Mouse (Mus musculus) hindbrain, embryonic 15.5 days (tissue): Measurements from ENCODE around the gene Rsph10b. TPM values are rescaled to one million over a fixed set of nuclear protein-coding genes. Genes with fewer than 3 reads are reported as not detected.

Source experiments
- ATAC-seq: fragments of 200-750 bp; cut with Nextera tagmentation; 2 replicates; pipeline ENCODE4 v1.8.0; 2017; ENCODE audit warnings: low read depth, moderate number of reproducible peaks, moderate TSS enrichment; ENCODE audit not compliant: low FRiP score
- H3K27ac ChIP-seq: fragments of 300-500 bp; sonication (generic); replicated peaks from 2 replicates; pipeline ENCODE4 v1.5.1; 2015; ENCODE audit warnings: mild to moderate bottlenecking, inconsistent platforms
- H3K27me3 ChIP-seq: fragments of 300-500 bp; sonication (generic); 2 replicates; pipeline ENCODE4 v1.6.1; 2015; ENCODE audit warnings: control low read depth, inconsistent platforms
- H3K36me3 ChIP-seq: fragments of 300-500 bp; sonication (generic); 2 replicates; pipeline ENCODE4 v1.6.1; 2015; ENCODE audit warnings: control low read depth, inconsistent platforms
- H3K4me1 ChIP-seq: fragments of 300-500 bp; sonication (generic); replicated peaks from 2 replicates; pipeline ENCODE4 v1.6.1; 2015; ENCODE audit warnings: control low read depth, inconsistent platforms
- H3K4me2 ChIP-seq: fragments of 300-500 bp; sonication (generic); 2 replicates; pipeline ENCODE4 v1.6.1; 2015; ENCODE audit warnings: moderate library complexity, mild to moderate bottlenecking, inconsistent platforms
- H3K4me3 ChIP-seq: fragments of 300-500 bp; sonication (generic); 2 replicates; pipeline ENCODE4 v1.5.1; 2015; ENCODE audit warnings: mild to moderate bottlenecking, inconsistent platforms
- H3K9ac ChIP-seq: fragments of 300-500 bp; sonication (generic); 2 replicates; pipeline ENCODE4 v1.6.1; 2015; ENCODE audit warnings: inconsistent platforms
- H3K9me3 ChIP-seq: fragments of 300-500 bp; sonication (generic); 2 replicates; pipeline ENCODE4 v1.6.1; 2016; ENCODE audit warnings: control low read depth, inconsistent platforms
- WGBS: fragments of 180-500 bp; shearing (Covaris S2); methylation state at CpG from one replicate; pipeline ENCODE4 v1.1.7; 2015; 5-methylcytosine and 5-hydroxymethylcytosine counted together
- polyA plus RNA-seq: library from polyadenylated mRNA; unstranded; fragments of >200 nt; fragmentation: Nextera tagmentation; extraction: Ambion mirVana; gene quantifications from 2 replicates; pipeline ENCODE4 v1.2.1, GENCODE M21; 2015

Rsph10b gene
- polyA plus RNA-seq, 1 experiment from 2014 or later = 5.2 TPM

GRCm38 (mm10) chr5:143943231-143944125, 10.6 kb downstream of the Rsph10b start:
- H3K9ac ChIP-seq = no peak overlapping the region
- WGBS = 93% methylated on average over 14 of the region's 14 CpGs
- H3K4me3 ChIP-seq = no peak overlapping the region
- no peaks in the 10 kb centered on the region for H3K4me1 ChIP-seq
- no peaks in the 10 kb centered on the region for H3K27me3 ChIP-seq
- no peak overlapping the region for H3K27ac ChIP-seq
- H3K9me3 ChIP-seq = no peaks in the 10 kb centered on the region
- no peak overlapping the region for H3K4me2 ChIP-seq
- no peak for ATAC-seq
- peaks cover 6% of the 10 kb centered on the region; the same call in 1 of the 2 replicates for H3K36me3 ChIP-seq

GRCm38 (mm10) chr5:143948361-143948760, 15.5 kb downstream of the Rsph10b start:
- H3K9me3 ChIP-seq = no peaks in the 10 kb centered on the region
- no peak overlapping the region for H3K4me2 ChIP-seq
- H3K27me3 ChIP-seq = no peaks in the 10 kb centered on the region
- no peak overlapping the region for H3K9ac ChIP-seq
- H3K36me3 ChIP-seq = peaks cover 6% of the 10 kb centered on the region; the same call in 1 of the 2 replicates
- H3K4me1 ChIP-seq = no peaks in the 10 kb centered on the region
- H3K4me3 ChIP-seq = no peak overlapping the region
- no peak for ATAC-seq
- no peak overlapping the region for H3K27ac ChIP-seq
- 88% methylated on average over 12 of the region's 12 CpGs for WGBS

GRCm38 (mm10) chr5:143950016-143950415, 17.2 kb downstream of the Rsph10b start:
- Histone ChIP-seq H3K27ac (no peak overlapping the region), H3K4me3 (no peak overlapping the region), H3K4me2 (no peak overlapping the region), H3K36me3 (peaks cover 2% of the 10 kb centered on the region; the same call in 1 of the 2 replicates), H3K27me3 (no peaks in the 10 kb centered on the region), H3K4me1 (no peaks in the 10 kb centered on the region), H3K9ac (no peak overlapping the region), H3K9me3 (no peaks in the 10 kb centered on the region)
- ATAC-seq = no peak
- 46% methylated on average over 5 of the region's 5 CpGs for WGBS

- H3K9me3 ChIP-seq = no peaks in the 10 kb centered on the region
- no peaks in the 10 kb centered on the region for H3K4me1 ChIP-seq
- no peak overlapping the region for H3K4me3 ChIP-seq
- no peak overlapping the region for H3K27ac ChIP-seq
- WGBS = 92% methylated on average over 6 of the region's 6 CpGs
- H3K4me2 ChIP-seq = no peak overlapping the region
- no peak for ATAC-seq
- H3K9ac ChIP-seq = no peak overlapping the region
- H3K27me3 ChIP-seq = no peaks in the 10 kb centered on the region
- H3K36me3 ChIP-seq = peaks cover 15% of the 10 kb centered on the region
Observed at GRCm38 (mm10) chr5:143957101-143957500, 24.3 kb downstream of the Rsph10b start.

DNA sequence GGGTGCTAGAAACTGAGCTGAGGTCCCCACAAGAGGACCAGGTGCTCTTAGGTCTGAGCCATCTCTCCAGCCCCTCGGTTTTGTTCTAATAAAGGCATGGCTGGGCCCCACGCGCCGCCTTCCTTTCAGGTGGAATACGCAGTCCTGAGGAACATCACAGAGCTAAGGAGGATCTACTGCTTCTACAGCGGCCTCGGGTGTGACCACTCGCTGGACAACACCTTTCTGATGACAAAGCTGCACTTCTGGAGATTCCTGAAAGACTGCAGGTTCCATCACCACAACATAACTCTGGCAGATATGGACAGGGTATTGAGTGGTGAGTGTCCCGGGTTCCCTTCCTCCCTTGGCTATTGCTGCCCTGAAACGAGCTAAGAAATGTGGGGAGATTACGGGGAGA, 26.7 kb downstream of the Rsph10b start:
- peaks cover 15% of the 10 kb centered on the region for H3K36me3 ChIP-seq
- no peaks in the 10 kb centered on the region for H3K9me3 ChIP-seq
- no peaks in the 10 kb centered on the region for H3K27me3 ChIP-seq
- no peak overlapping the region for H3K4me2 ChIP-seq
- no peak overlapping the region for H3K4me3 ChIP-seq
- no peak overlapping the region for H3K9ac ChIP-seq
- no peak for ATAC-seq
- no peak overlapping the region for H3K27ac ChIP-seq
- no peaks in the 10 kb centered on the region for H3K4me1 ChIP-seq
- 93% methylated on average over 11 of the region's 11 CpGs for WGBS

GRCm38 (mm10) chr5:143961176-143961575, 28.3 kb downstream of the Rsph10b start:
- H3K4me3 ChIP-seq = no peak overlapping the region
- no peak overlapping the region for H3K27ac ChIP-seq
- no peaks in the 10 kb centered on the region for H3K4me1 ChIP-seq
- no peak overlapping the region for H3K4me2 ChIP-seq
- peaks cover 15% of the 10 kb centered on the region for H3K36me3 ChIP-seq
- no peaks in the 10 kb centered on the region for H3K27me3 ChIP-seq
- H3K9me3 ChIP-seq = no peaks in the 10 kb centered on the region
- no peak overlapping the region for H3K9ac ChIP-seq
- no peak for ATAC-seq
- 91% methylated on average over 8 of the region's 8 CpGs for WGBS

DNA sequence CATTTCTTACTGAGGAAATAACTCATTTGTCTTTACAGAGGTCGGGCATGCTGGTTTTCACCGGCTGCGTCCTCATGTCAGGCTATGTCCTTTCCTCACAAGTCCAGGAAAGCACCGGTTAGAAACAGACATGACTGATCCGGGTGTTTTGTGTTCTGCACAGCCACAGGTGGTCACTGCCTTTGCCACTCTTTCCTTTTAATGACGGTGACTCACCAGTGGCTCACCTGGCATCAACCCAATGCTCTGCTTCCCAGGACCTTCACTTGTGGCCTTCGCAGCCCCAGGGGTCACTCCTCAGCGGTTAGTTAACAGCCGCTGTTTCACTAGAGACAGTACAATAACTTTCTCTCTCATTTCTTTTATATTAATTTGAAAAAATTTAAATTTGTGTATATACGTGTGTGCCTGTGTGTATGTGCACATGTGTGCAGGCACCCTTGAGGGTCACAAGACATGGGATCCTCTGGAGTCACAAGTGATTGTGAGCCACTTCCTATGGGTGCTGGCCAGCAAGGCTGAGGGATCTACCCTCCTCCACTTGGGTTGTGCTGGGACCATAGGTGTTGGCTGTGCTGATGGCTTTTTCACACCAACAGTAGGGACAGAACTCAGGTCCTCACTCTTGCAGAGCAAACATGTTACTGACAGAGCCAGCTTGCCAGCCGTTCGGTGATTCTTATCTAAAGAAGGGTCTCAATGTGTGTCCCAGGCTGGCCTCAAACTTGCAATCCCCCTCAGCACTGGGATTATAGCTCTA, 32.9 kb downstream of the Rsph10b start:
- H3K27ac ChIP-seq = no peak overlapping the region
- WGBS = 92% methylated on average over 12 of the region's 12 CpGs
- H3K9me3 ChIP-seq = no peaks in the 10 kb centered on the region
- 0 out of 2 replicates have a peak, but pooled peaks cover 3% of the 10 kb centered on the region for H3K36me3 ChIP-seq
- H3K4me3 ChIP-seq = no peak overlapping the region
- no peaks in the 10 kb centered on the region for H3K27me3 ChIP-seq
- H3K4me2 ChIP-seq = no peak overlapping the region
- no peaks in the 10 kb centered on the region for H3K4me1 ChIP-seq
- no peak for ATAC-seq
- no peak overlapping the region for H3K9ac ChIP-seq

DNA sequence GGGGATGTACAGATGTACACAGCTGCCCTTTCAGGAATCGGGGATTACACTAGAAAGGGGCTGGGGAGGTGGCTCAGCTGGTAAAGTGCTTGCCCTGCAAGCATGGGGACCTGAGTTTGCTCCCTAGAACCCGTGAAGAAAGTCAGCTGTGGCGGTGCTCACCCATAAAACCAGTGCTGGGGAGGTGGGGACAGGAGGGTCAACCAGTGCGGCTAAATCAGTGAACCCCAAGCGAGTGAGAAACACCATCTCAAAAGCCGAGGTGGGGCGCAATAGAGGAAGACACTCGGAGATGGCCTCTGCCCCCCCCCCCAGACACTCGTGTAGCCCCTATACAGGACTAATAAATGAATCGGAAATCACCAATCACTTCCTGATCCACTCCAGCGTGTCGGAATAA, 33.8 kb downstream of the Rsph10b start:
- H3K4me2 ChIP-seq = no peak overlapping the region
- H3K27ac ChIP-seq = no peak overlapping the region
- no peak overlapping the region for H3K4me3 ChIP-seq
- no peaks in the 10 kb centered on the region for H3K36me3 ChIP-seq
- H3K9ac ChIP-seq = no peak overlapping the region
- H3K4me1 ChIP-seq = no peaks in the 10 kb centered on the region
- 89% methylated on average over 12 of the region's 12 CpGs for WGBS
- no peak for ATAC-seq
- no peaks in the 10 kb centered on the region for H3K9me3 ChIP-seq
- H3K27me3 ChIP-seq = no peaks in the 10 kb centered on the region

- no peaks in the 10 kb centered on the region for H3K4me1 ChIP-seq
- H3K9me3 ChIP-seq = no peaks in the 10 kb centered on the region
- no peaks in the 10 kb centered on the region for H3K27me3 ChIP-seq
- WGBS = 89% methylated on average over 3 of the region's 3 CpGs
- H3K4me3 ChIP-seq = no peak overlapping the region
- no peak for ATAC-seq
- H3K27ac ChIP-seq = no peak overlapping the region
- H3K9ac ChIP-seq = no peak overlapping the region
- no peaks in the 10 kb centered on the region for H3K36me3 ChIP-seq
- H3K4me2 ChIP-seq = no peak overlapping the region
Observed at GRCm38 (mm10) chr5:143972628-143973027, 39.8 kb downstream of the Rsph10b start.

- no peak overlapping the region for H3K4me3 ChIP-seq
- no peak overlapping the region for H3K27ac ChIP-seq
- no peaks in the 10 kb centered on the region for H3K4me1 ChIP-seq
- H3K9ac ChIP-seq = no peak overlapping the region
- 51% methylated on average over 4 of the region's 4 CpGs for WGBS
- H3K9me3 ChIP-seq = no peaks in the 10 kb centered on the region
- H3K4me2 ChIP-seq = no peak overlapping the region
- no peaks in the 10 kb centered on the region for H3K36me3 ChIP-seq
- ATAC-seq = peak; percentile 34; the same call in 1 of the 2 replicates
- H3K27me3 ChIP-seq = no peaks in the 10 kb centered on the region
Observed at GRCm38 (mm10) chr5:143974931-143975630, 42.2 kb downstream of the Rsph10b start.

GRCm38 (mm10) chr5:143975631-143975933, 42.7 kb downstream of the Rsph10b start:
- Histone ChIP-seq H3K27me3 (no peaks in the 10 kb centered on the region), H3K36me3 (no peaks in the 10 kb centered on the region), H3K4me2 (no peak overlapping the region), H3K9me3 (no peaks in the 10 kb centered on the region), H3K9ac (no peak overlapping the region), H3K27ac (no peak overlapping the region), H3K4me3 (no peak overlapping the region), H3K4me1 (no peaks in the 10 kb centered on the region)
- ATAC-seq = no peak
- WGBS = 63% methylated on average over 2 of the region's 2 CpGs

DNA sequence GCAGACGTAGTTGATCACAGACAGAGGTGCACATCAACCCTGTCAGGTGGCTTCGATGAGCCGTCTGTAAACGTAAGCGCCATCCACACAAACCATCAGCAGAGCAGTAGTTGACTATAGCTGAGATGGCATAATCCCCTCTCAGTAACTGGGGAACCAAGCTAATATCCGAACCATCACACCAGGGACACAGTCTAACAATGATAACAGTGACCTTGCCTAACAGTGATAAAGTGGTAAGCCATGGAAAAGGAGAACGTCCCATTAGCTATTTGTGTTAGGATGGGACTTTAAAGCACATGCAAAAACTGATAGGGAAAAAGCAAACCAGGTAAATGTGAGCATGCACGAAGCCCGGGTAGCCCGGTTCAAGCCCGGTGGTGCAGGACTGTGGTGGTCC, 43.4 kb downstream of the Rsph10b start:
- no peak overlapping the region for H3K27ac ChIP-seq
- no peak overlapping the region for H3K4me3 ChIP-seq
- H3K9me3 ChIP-seq = no peaks in the 10 kb centered on the region
- ATAC-seq = no peak
- no peaks in the 10 kb centered on the region for H3K27me3 ChIP-seq
- 92% methylated on average over 11 of the region's 11 CpGs for WGBS
- no peak overlapping the region for H3K4me2 ChIP-seq
- H3K9ac ChIP-seq = no peak overlapping the region
- H3K4me1 ChIP-seq = 0 out of 2 replicates have a peak, but pooled peaks cover 3% of the 10 kb centered on the region
- no peaks in the 10 kb centered on the region for H3K36me3 ChIP-seq
